Mouse (Mus musculus) CH12.LX (cell line): Measurements from ENCODE around the gene Nsdhl. TPM values are rescaled to one million over a fixed set of nuclear protein-coding genes. Genes with fewer than 3 reads are reported as not detected.

Source experiments
- DNase-seq: peaks from one replicate; pipeline ENCODE4 v3.0.0-alpha.2; 2013; ENCODE audit errors: extremely low read depth
- H3K27ac ChIP-seq: 2 replicates; pipeline ENCODE4 v1.5.1; 2012; ENCODE audit warnings: low read depth, mild to moderate bottlenecking, control low read depth, moderate library complexity; ENCODE audit not compliant: insufficient read depth
- H3K27me3 ChIP-seq: replicated peaks from 2 replicates; pipeline ENCODE3; 2012; ENCODE audit warnings: inconsistent platforms
- H3K36me3 ChIP-seq, 2 experiments: replicated peaks in 1 of 2; 2 replicates each; pipeline versions ENCODE3 to v1.6.1; 2012; ENCODE audit warnings: inconsistent platforms in 1 of 2, low read length in 1 of 2, mild to moderate bottlenecking in 1 of 2, mixed read lengths in 1 of 2, moderate library complexity in 1 of 2; ENCODE audit not compliant: control insufficient read depth in 1 of 2, insufficient read depth in 1 of 2
- H3K4me1 ChIP-seq, 2 experiments: 2 replicates each; pipeline ENCODE4 v1.6.1; 2012; ENCODE audit warnings: inconsistent platforms in 1 of 2, moderate library complexity in 1 of 2; ENCODE audit not compliant: insufficient read depth in 2 of 2, control insufficient read depth in 1 of 2
- H3K4me2 ChIP-seq: 2 replicates; pipeline ENCODE4 v1.6.1; 2012; ENCODE audit warnings: low read depth, mild to moderate bottlenecking, control low read depth; ENCODE audit not compliant: poor library complexity, insufficient read depth, severe bottlenecking
- H3K4me3 ChIP-seq, 3 experiments: fragments of 150-350 bp in 1 of 3; sonication (generic) in 1 of 3; replicated peaks in 1 of 3; 2 replicates each; pipeline versions ENCODE3 to v1.5.1; 2011 to 2012; ENCODE audit warnings: low read depth in 2 of 3, low read length in 2 of 3, mild to moderate bottlenecking in 2 of 3, moderate library complexity in 2 of 3, control low read depth in 1 of 3, improper control_type of control experiment in 1 of 3, inconsistent platforms in 1 of 3, mixed read lengths in 1 of 3; ENCODE audit not compliant: poor library complexity in 1 of 3
- H3K79me2 ChIP-seq: replicated peaks from 2 replicates; pipeline ENCODE4 v1.6.1; 2012; ENCODE audit warnings: mild to moderate bottlenecking, moderate library complexity; ENCODE audit not compliant: control insufficient read depth, poor library complexity, insufficient read depth, severe bottlenecking; ENCODE audit errors: extremely low read depth
- H3K9ac ChIP-seq: 2 replicates; pipeline ENCODE4 v1.6.1; 2012; ENCODE audit warnings: low read depth, mild to moderate bottlenecking, control low read depth, moderate library complexity; ENCODE audit not compliant: insufficient read depth
- H3K9me3 ChIP-seq: replicated peaks from 2 replicates; pipeline ENCODE3; 2012; ENCODE audit warnings: low read length, inconsistent platforms, mixed read lengths
- CHD2 ChIP-seq: IDR thresholded peaks from 2 replicates; pipeline ENCODE4 v1.6.1; 2011; ENCODE audit warnings: low read length, improper control_type of control experiment
- CTCF ChIP-seq, 2 experiments: IDR thresholded peaks in 1 of 2; conservative IDR thresholded peaks in 1 of 2; 2 replicates each; pipeline ENCODE4 v1.5.1; 2011 to 2012; ENCODE audit warnings: low read depth in 2 of 2, low read length in 2 of 2, improper control_type of control experiment in 1 of 2, inconsistent platforms in 1 of 2, mild to moderate bottlenecking in 1 of 2, moderate library complexity in 1 of 2
- EP300 ChIP-seq: IDR thresholded peaks from 2 replicates; pipeline ENCODE4 v1.6.1; 2011; ENCODE audit warnings: low read length, improper control_type of control experiment
- ETS1 ChIP-seq: conservative IDR thresholded peaks from 2 replicates; pipeline ENCODE4 v1.6.1; 2012; ENCODE audit warnings: low read depth, mild to moderate bottlenecking, inconsistent platforms, low read length, improper control_type of control experiment, moderate library complexity
- GABPA ChIP-seq: IDR thresholded peaks from 2 replicates; pipeline ENCODE4 v1.6.1; 2012; ENCODE audit warnings: low read depth, low read length, improper control_type of control experiment, inconsistent platforms; ENCODE audit not compliant: insufficient replicate concordance
- IRF4 ChIP-seq: IDR thresholded peaks from 2 replicates; pipeline ENCODE4 v1.6.1; 2014; ENCODE audit warnings: low read depth, mild to moderate bottlenecking, inconsistent platforms, low read length, improper control_type of control experiment
- JUND ChIP-seq: conservative IDR thresholded peaks from 2 replicates; pipeline ENCODE4 v1.6.1; 2011; ENCODE audit warnings: low read depth, low read length, improper control_type of control experiment
- MAX ChIP-seq: IDR thresholded peaks from 2 replicates; pipeline ENCODE4 v1.6.1; 2011; ENCODE audit warnings: low read length, improper control_type of control experiment
- MEF2A ChIP-seq: IDR thresholded peaks from 2 replicates; pipeline ENCODE4 v1.6.1; 2014; ENCODE audit warnings: low read depth, mild to moderate bottlenecking, inconsistent platforms, low read length, improper control_type of control experiment, borderline replicate concordance
- NRF1 ChIP-seq: IDR thresholded peaks from 2 replicates; pipeline ENCODE4 v1.6.1; 2014; ENCODE audit warnings: low read depth, mild to moderate bottlenecking, inconsistent platforms, low read length, improper control_type of control experiment, moderate library complexity
- PAX5 ChIP-seq: IDR thresholded peaks from 2 replicates; pipeline ENCODE4 v1.6.1; 2012; ENCODE audit warnings: low read length, inconsistent platforms, mixed read lengths
- POLR2A ChIP-seq: IDR thresholded peaks from 2 replicates; pipeline ENCODE4 v1.6.1; 2011; ENCODE audit warnings: low read depth, mild to moderate bottlenecking, improper control_type of control experiment, low read length
- RCOR1 ChIP-seq: conservative IDR thresholded peaks from 2 replicates; pipeline ENCODE4 v1.6.1; 2012; ENCODE audit warnings: low read depth, mild to moderate bottlenecking, inconsistent platforms, low read length, improper control_type of control experiment
- SIN3A ChIP-seq: IDR thresholded peaks from 2 replicates; pipeline ENCODE4 v1.6.1; 2012; ENCODE audit warnings: low read length, improper control_type of control experiment, inconsistent platforms
- SMC3 ChIP-seq: IDR thresholded peaks from 2 replicates; pipeline ENCODE4 v1.6.1; 2011; ENCODE audit warnings: low read depth, low read length, improper control_type of control experiment
- TCF12 ChIP-seq: IDR thresholded peaks from 2 replicates; pipeline ENCODE4 v1.6.1; 2014; ENCODE audit warnings: low read depth, mild to moderate bottlenecking, inconsistent platforms, low read length, improper control_type of control experiment
- UBTF ChIP-seq: IDR thresholded peaks from 2 replicates; pipeline ENCODE4 v1.6.1; 2012; ENCODE audit warnings: low read depth, mild to moderate bottlenecking, inconsistent platforms, low read length, improper control_type of control experiment, moderate library complexity
- ZMIZ1 ChIP-seq: IDR thresholded peaks from 2 replicates; pipeline ENCODE4 v1.6.1; 2012; ENCODE audit warnings: low read depth, mild to moderate bottlenecking, inconsistent platforms, low read length, improper control_type of control experiment
- dilution Hi-C: fragments of 300-500 bp; cut with MboI; formaldehyde crosslinking; loops from 2 replicates; pipeline ENCODE4 v1.14.3; 2020; ENCODE audit warnings: low sequenced_read_pairs; ENCODE audit not compliant: extremely low pct_unique_long_range_greater_than_20kb, extremely low pct_ligation_motif_present
- in situ Hi-C: fragments of 300-500 bp; cut with MboI; formaldehyde crosslinking; loops from 3 replicates; pipeline ENCODE4 v1.14.3; 2019; ENCODE audit warnings: low sequenced_read_pairs, low pct_ligation_motif_present, low pct_unique_long_range_greater_than_20kb, mixed read lengths
- polyA plus RNA-seq: library from polyadenylated mRNA; unstranded; fragments of >175 nt; gene quantifications from 2 replicates; pipeline ENCODE4 v1.2.1, GENCODE M21; 2012; ENCODE audit warnings: low read depth; ENCODE audit not compliant: insufficient read length
- total RNA-seq, 2 experiments: library from RNA; depleted of rRNA; stranded (reverse); fragments of 300-350 nt in 1 of 2; fragments of >200 nt in 1 of 2; gene quantifications; 2 replicates each; pipeline ENCODE4 v1.2.3; 2012 to 2014

Gene Nsdhl
- total and polyA plus RNA-seq, 3 experiments = 7.0 to 20.0 (median 17.8) TPM

DNA sequence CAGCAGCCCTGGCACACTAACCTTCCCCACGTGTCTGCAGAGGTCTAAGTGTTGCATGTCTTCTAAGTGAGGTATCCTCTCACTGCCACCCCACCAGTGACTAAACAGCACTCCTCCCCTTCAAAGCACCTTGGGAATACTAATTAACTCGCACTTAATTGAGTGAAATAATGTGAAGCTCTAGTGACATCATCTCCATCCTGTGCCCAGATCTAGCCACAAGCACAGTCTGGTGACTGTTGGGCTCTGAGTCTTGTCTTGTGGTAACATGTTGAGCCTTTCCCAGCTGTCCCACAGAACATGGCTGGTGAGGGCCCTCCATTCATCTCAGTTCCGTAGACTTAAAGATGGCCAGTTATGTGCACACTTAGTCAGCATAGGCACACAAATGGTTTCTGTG lies 44.4 kb downstream of the Nsdhl start:
- H3K36me3 ChIP-seq = peaks cover 10 to 30% of the 10 kb centered on the region in 2 experiments

GRCm38 (mm10) chrX:72982831-72983230 lies 64.5 kb downstream of the Nsdhl start:
- H3K36me3 ChIP-seq = no peaks in the 10 kb centered on the region
- dilution Hi-C loops = no loop called here
- H3K4me2 ChIP-seq = no peak overlapping the region
- no peaks in the 10 kb centered on the region for H3K4me1 ChIP-seq
- H3K9me3 ChIP-seq = no peaks in the 10 kb centered on the region
- in situ Hi-C loops = no loop called here
- H3K4me3 ChIP-seq = no peak overlapping the region
- H3K79me2 ChIP-seq = no peaks in the 10 kb centered on the region
- H3K27ac ChIP-seq = no peak overlapping the region
- TF ChIP-seq NRF1 (no peak), IRF4 (no peak), POLR2A (no peak), UBTF (no peak), MEF2A (no peak), GABPA (no peak)
- TF ChIP-seq, all 38 proteins: peak for 0
- no peak for DNase-seq
- H3K9ac ChIP-seq = no peak overlapping the region
- H3K27me3 ChIP-seq = no peaks in the 10 kb centered on the region

More for the DNA sequence above, 44.4 kb downstream of the Nsdhl start:
- H3K79me2 ChIP-seq = no peaks in the 10 kb centered on the region
- in situ Hi-C loops (no loop called here), dilution Hi-C loops (no loop called here)
- H3K4me1 ChIP-seq = peaks cover 6 to 24% of the 10 kb centered on the region in 2 experiments; a peak in 3 of 4 replicates
- no peak overlapping the region for H3K4me3 ChIP-seq
- TF ChIP-seq CHD2 (no peak), JUND (no peak), ZMIZ1 (no peak), CTCF (conservative IDR thresholded peaks at IDR 0.05 in 1 of 2, IDR thresholded peaks at IDR 0.05 in 1 of 2; ENCODE audit: low read depth in 2 of 2, low read length in 2 of 2) (no peak), SMC3 (no peak), MEF2A (no peak), SIN3A (no peak), ETS1 (no peak), NRF1 (no peak), GABPA (no peak), MAX (no peak), PAX5 (no peak), TCF12 (no peak), EP300 (no peak), RCOR1 (no peak)
- DNase-seq = no peak
- no peak overlapping the region for H3K27ac ChIP-seq
- no peak overlapping the region for H3K9ac ChIP-seq
- H3K9me3 ChIP-seq = no peaks in the 10 kb centered on the region
- H3K27me3 ChIP-seq = no peaks in the 10 kb centered on the region
- no peak overlapping the region for H3K4me2 ChIP-seq
